Mouse (Mus musculus) kidney, adult 8-10 months (tissue): ENCODE results near the gene Hip1r.
A peak's percentile ranks its signal among the peaks of the same experiment; 100 is the strongest.

Experiments used
- DNase-seq, 2 experiments: peaks; one replicate each; pipeline ENCODE4 v3.0.0; 2022

Gene Hip1r

DNA sequence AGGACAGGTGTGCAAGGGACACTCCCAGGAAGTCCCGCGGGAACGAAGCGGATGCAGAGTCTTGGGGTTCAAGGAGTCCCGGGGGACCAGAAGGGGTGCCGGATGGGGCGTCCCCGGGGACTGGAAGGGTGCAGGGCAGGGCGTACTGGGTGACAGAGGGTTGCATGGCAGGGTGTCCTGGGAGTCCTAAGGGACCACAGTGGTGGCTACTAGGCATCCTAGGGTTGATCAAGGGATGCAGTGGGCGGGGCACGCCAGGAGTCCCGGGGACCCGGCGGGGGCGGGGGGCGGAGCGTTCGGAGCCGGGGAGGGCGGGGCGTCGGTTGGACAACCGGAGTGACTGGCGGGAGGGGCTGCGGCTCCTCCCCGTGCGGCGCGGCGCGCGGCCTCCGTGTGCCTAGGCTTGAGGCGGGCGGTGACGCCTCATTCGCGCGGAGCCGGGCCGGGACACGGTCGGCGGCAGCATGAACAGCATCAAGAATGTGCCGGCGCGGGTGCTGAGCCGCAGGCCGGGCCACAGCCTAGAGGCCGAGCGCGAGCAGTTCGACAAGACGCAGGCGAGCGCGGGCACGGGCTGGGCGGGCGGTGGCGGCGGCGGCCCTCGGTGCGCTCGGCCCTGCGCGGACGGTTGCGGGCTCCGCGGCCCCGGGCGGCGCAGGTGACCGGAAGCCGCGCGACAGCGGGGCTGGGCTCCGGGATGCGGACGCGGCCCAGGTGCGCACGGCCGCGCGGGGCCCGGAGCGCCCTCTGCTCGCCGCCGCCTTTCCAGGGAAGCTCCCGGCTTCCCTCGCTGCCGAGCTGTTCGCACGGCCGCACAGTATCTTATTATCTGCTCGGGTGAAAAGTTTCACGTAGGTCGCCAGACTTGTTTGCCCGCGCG lies at the start of gene Hip1r:
Hip1r (plus strand) TSS at position 330 of the 880 bp plus-strand sequence.
- DNase-seq = peak; percentile 80 to 84

DNA sequence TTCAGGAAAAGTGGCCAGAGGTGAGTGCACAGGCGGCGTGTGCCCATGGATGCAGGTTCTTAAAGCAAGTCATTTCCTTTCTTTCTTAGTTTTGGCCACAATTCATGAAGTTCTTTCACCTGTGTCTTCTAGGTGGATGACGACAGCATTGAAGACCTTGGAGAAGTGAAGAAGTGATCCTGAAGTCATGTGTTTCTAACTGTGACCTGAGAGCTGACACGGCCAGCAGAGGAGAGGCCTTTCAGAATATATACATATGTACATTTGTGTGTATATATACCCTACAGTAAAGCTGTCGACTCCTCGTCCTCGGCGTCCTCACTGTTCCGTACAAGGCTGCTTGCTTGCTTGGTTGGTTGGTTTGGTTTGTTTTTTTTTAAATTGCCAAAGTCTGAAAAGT lies 46.3 kb upstream of the Hip1r start, which contains the start of gene Gm43518:
Gm43518 (plus strand) TSS at position 301 of the 400 bp plus-strand sequence.
- no peak for DNase-seq

DNA sequence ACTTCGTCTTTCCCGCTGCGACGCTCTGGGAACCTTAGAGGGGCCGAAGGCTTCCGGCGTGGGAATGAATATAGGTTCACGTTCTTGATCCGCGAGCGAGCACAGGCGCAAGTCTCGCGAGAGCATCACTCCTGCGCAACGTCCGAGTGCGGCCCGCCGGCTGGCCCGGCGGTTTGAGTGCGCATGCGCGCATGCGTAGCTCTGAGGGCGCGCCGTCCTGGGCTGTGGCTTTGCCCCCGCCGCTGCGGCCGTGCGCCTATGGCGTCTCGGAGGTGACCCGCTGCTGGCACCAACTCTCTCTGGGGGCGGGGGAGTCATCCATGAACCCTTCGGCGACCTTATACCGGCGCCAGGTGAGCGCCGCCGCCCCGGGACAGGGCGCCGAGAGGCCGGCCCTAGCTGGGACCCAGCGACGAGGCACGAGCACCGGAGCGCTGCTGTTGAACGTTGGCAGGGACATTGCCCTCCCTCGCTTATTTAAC lies 42.9 kb upstream of the Hip1r start, which contains the start of gene Ccdc62:
Ccdc62 (plus strand) TSS at position 172 of the 482 bp plus-strand sequence.
- peak; percentile 91 to 92 for DNase-seq

DNA sequence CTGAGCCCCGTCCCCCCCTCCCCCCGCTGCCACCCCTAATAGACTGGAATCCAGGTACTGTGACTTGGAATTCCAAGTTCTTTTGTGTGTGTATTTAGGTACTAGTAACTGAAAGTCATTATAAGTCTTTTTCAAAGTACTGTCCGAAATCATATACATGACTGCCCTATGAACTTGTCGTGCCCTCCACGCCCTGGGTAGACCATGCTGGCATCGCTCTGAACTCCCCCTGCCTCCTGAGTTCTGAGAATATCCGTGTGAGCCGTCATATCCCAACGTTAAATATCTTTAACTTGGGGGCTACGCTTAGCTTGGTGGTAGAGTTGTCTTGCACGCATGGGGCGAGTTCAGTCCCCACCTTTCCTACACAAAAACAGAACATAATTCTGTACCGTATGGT lies 42.3 kb upstream of the Hip1r start:
- DNase-seq = no peak

DNA sequence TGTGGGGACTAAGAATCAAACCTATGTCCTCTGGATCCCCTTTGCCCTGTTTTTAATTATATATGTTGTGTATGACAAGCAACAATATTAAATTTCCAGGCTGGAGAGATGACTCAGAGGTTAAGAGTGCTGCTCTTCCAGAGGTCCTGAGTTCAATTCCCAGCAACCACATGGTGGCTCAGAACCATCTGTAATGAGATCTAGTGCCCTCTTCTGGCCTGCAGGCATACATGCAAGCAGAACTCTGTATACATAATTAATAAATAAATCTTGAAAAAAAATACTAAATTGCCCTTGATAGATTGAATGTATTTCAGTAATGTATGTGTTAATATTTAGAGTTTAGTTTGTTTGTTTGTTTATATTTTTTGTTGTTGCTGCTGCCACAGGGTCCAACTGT lies 40.5 kb upstream of the Hip1r start:
- DNase-seq = no peak

DNA sequence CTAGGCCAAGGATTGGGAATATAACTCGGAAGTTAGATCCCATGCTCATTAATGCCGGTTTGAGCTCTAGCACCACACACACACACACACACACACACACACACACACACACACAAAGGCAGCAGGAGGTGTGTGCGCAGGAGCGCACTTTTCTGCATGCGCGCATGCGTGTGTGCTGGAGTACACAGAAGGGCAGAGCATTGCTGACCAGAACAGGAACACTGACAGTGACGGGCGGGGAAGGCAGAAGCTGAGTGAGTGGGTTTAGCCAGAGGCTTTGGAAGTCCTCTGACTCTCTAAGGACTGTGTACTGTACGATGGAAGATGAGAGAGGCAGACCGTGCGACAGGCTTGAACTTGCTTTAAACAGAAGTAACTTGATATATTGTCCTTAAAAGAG lies 39.9 kb upstream of the Hip1r start:
- no peak for DNase-seq

DNA sequence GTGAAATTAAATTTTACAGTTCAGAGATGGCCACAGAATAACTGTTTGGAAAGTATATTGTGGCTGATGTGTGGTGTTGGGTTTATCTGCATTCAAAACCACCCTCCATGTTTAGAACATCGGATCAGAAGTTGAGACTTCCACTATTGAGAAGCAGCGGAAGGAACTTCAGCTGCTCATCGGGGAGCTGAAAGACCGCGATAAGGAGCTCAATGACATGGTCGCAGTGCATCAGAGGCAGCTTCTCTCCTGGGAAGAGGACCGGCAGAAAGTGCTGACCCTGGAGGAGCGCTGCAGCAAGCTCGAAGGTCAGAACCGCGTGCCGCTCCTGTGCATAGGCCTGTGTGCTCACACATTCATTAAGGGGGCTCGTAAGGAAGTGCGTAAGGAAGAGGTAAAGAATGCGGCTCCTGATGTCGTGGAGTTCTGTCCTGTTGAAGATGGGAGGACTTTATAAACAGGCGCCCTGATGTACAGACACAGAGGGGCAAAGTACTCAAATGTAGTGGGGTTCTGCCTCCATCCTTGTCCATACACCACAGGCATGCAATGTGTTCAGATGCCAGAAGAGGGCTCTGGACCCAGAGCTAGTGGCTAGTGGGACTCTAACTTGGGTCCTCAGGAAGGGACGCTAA lies 39.4 kb upstream of the Hip1r start:
- peak in 1 of 2 experiments; percentile 25 for DNase-seq

DNA sequence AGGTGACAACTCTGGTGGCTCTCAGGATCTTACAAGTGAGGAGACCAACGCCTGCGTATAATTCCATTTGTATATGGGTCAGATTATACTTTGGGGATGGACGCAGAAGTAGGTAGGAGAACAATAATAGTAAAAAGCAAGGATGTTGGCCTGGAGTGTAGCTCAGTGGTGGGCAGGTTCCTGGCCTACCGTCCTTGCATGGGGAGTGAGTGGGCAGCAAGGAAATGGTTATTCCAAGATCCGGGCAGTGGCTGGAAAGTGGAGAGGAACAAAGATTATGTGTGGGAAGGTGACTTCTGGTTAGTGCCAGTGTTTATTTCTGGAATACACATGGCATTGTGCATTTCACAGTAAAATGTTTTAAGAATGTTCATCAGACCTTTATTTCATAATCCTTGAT lies 37.5 kb upstream of the Hip1r start:
- no peak for DNase-seq

DNA sequence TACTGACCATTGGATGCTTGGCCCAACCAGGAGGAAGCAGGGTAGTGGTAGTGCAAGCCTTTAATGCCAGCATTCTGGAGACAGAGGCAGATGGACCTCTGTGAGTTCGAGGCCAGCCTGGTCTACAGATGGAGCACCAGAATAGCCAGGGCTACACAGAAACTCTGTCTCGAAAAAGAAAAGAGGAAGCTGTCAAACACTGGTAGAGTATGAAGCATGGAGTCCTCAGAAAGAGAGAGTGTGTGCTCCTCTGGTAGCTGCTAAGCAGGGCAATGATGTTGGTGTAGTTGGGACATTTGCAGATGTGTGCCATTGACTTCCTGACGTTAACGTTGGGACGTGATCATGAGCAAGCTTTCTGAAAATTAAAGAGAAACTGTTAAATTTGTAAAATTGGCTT lies 34.9 kb upstream of the Hip1r start:
- no peak for DNase-seq

DNA sequence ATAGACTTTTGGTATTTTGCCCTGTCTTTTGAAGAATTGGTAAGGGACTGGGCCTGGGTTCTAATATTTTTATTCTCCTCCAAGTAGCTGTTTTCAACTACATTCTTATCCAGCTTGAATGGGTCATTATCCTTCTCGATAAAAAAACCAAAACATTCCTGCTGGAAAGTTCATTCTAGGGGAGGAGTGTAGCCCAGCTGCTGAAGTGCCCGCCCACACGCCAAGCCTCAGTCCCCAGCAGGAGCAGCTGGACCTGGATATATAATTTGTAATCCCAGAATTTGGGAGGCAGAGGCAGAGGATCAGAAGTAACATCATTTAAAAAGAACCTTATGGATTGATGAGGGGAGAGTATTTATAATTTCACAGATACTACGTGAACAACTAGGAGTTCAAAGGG lies 26.9 kb upstream of the Hip1r start:
- no peak for DNase-seq

DNA sequence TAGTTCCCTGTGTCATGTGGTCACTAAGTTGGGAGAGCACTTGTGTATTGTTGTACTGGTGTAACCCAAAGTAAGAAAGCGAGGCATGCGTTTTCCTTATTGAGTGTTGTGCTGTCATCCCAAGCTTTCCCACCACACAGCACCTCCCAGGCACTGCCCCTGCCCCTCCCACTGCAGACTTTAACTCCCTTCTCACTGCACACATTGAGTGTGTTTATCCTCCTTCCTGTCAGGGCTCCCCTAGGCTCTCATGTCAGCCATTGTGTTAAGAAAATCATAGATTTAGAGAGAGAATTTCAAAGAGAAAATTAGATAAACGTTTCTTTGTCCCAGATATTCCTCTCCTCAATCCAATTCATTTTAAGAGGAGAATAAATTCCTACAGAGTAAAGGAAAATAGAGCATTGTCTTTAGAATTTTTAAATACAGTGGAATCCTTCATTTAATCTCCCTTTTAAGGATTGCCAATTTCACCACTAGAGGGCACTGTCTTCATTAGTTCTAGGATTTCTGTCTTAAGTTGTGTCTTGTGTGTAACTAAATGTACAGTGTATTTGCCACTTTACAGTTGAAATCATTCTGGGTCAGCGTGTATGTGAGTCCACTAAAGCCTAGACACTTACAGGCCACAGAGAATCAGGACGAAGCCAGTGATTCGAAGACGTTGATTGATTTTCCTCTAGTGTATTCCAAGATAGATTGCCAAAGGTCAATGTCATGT lies 26.2 kb upstream of the Hip1r start:
- DNase-seq = peak in 1 of 2 experiments; percentile 42

DNA sequence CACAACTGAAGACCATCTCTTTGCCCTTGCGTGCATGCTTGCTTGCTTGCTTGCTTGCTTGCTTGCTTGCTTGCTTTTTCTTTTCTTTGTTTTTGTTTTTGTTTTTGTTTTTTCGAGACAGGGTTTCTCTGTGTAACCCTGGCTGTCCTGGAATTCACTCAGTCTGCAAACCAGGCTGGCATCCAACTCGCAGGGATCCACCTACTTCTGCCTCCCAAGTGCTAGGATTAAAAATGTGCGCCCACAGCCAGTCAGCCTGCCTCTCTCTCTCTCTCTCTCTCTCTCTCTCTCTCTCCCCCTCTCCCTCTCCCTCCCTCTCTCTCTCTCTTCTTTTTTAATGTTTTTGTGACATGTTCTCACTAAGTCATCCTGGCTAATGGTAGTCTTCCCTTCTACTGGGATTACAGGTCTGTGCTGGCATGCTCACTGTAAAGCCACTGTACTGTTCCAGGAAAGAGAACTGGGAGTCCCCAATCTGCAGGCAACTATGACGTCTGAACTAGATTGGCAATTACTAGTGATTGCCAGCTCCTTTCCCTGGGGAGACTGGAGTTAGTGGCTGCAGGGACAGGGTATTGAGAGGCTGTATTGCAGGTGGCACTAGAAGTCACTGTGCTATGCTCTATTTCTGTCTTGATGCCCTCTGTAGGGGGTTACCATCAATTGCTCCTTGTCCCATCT lies 20.9 kb upstream of the Hip1r start:
- no peak for DNase-seq

DNA sequence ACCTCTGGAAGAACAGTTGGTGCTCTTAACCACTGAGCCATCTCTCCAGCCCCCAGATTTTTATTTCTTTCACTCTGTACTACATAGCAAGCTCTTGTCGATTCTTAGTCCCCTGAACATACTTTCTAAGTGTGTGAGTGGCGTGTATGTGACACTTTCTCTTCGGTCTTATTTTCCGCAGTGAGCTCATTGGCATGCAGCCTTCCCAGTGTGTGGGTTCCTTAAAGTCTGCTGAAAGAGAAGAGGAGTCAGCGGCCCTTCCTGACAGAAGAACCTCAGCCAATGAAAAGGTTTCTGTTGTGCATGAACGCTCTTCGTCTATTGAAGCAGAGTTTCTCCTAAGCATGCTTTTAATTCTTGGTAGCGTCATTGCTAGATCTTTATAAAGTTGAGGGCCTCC lies 16.2 kb upstream of the Hip1r start:
- DNase-seq = no peak

DNA sequence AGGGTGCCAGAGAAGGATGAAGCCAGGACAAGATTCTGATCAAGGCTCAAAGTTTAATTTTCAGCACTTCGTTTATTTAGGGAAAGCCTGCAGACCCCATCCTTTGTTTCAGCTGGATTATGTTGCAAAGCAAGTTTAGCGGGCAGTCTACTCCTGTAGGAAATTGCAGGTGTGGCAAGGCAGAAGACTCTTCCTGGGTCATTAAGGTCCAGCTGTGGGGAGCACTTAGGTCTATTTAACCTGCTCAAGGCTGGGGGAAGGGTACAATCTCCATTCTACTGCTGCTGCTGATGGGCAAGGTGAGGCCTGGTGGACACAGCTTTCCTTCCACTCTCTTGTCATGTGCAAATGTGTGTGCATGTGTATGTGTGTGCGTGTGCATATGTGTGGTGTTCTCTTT lies 14.4 kb upstream of the Hip1r start:
- no peak for DNase-seq

DNA sequence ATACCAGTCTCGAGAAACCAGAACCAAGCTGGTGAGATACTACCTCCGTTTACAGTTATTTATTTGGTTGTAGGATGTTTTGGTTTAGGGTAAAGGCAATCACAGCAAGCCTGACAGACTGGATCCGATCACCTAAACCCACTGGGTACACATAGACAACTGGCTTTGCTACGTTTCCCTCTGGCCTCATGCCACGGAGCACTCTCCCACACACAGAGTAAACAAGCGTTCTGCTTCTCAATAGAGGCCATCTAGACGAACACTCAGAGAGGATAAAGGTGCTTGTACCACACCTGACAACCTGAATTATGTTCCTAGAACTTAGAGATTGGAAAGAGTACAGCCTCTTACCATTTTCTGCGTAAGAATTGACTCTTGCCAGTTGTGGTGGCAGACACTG lies 13.3 kb upstream of the Hip1r start:
- DNase-seq = no peak

DNA sequence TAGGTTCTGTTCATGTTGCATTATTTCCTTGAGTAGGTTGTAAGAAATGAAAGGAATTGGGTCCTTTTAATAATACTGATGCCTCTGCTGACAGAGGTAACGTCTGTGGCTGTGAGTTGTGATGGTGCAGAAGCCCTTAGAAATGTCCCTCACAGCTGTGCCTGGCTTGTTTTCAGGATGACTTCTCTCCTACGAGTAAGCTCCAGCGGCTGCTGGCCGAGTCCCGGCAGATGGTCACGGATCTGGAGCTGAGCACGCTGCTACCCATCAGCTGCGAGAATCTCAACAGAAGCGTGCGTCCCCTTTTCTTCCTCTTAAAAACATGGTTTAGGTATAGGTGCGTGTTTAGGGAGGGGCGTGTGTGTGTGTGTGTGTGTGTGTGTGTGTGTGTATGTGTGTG lies 12.4 kb upstream of the Hip1r start:
- no peak for DNase-seq

DNA sequence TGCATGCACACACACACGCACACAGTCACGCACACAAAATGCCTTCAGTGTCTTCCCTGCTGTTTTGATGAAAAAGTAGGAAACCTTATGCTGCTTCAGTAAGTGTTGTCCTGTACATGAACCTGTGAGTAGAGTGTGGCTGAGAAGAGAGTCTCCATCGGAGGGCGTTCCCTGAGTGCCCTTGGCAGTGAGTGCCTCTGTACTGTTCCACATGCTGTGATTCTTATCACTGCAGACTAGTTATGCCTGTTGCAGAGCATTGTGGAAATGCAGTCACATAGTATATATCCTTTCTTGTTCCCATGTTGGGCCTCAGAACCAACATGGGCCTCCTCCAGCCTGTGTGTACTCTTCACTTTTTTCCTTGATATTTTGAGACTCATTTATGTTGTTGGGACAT lies 9.2 kb upstream of the Hip1r start:
- no peak for DNase-seq

DNA sequence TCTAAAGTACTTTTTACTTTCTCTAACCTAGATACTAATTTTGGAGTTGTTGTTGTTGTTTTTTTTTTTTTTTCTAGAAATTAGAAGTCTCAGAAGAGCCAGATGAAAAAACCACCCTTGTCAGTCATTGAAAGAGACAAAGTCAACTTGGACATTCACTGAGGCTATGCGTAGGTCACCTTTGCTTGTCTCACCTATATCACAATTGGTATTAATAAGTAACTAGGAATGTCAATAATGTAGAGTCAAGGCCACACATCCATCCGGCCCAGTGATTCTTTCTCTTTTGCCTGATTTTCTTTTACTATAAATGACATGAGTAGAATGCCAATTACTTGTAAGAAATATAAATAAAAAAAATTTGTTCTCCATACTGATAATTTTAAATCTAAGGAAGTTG lies 6.7 kb upstream of the Hip1r start:
- DNase-seq = no peak

DNA sequence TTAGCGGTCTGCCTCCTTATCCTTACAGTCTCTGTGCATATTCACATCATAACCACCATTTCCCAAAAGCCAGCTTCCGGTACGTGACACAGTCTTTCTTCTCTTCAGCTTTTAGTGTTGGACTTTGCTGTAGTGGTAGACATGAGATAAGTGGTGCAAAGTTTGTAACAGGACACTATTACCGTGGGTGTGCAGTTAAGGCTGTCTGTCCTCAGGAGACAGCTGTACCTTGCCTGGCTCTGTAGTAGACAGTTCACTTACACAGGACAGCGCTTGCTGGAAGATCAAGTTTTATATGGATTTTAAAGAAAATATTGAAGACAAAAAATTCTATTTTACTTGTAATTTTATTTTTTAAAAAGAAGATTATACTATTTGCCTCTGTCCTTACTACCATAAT lies 5.0 kb upstream of the Hip1r start:
- no peak for DNase-seq

DNA sequence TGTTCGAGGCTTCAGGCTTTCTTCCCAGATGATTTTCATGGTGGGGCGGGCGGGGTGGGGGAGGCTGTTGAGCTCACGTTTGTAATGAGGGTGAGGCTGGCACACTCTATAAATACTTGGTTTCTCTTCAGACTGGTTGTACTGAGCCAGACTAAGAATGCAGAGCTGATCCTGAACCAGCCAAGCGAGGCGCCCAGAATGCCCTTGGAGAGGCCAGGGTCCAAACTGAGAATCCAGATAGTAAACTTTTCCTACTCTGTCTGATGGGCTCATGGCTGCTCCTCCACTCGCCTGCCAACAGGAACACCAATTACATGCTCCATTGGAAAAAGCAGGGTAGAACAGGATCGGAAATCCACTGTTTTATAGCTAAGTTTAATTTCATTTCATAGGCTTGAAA lies 4.2 kb upstream of the Hip1r start:
- DNase-seq = peak; percentile 71 to 77

DNA sequence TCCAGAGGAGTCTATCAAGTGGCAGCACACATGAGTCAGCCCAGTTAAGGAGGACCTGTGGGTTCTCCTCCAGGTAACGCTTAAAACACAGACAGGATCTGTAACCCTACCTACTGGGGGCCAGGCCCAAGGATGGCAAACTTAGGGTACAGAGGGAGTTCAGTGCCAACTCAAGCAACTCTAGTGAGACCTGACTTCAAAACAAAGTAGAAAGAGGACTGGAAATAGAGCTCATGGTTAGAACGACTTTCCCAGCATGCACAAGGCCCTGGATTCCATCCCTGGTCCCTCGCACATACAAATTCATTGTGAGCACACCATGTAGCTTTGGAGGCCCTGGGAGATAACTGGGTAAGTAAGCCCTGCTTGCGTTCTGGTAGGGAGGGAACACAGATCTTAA lies 2.9 kb upstream of the Hip1r start:
- no peak for DNase-seq

DNA sequence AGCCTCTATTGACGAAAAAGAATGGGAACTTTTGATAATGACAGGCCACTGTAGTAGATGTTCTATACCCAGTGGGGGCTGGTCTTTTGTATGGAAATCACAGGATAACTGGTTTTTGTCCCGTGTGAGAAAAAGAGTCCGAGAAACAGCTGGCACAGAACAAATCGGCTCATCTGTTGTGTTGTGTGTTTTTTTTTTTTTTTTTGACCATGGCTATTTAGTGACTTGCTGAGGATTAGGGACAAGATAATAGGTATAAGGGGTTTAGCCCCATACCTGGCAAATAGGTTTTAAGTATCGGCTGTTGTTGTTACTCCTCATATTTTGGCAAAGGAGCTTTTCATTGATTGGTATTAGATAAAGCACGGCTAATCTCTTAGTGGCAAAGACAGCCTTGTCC lies 975 bp upstream of the Hip1r start:
- no peak for DNase-seq

DNA sequence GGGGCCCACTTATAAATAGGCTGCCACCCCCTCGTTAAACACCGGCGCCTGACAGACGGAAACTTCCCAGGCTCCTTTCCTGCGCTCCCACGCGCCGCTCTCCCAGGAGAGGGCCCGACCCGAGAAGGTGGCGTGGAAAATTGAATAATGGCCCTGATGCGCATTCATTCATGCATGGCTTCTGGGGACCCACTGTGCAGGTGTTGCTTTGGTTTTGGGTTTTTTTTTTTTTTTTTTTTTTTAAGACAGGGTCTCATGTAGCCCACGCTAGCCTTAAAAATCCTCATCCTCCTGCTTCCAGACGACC lies 704 bp downstream of the Hip1r start:
- no peak for DNase-seq
